Mouse (Mus musculus) heart, embryonic 15.5 days (tissue): ENCODE data around the gene Chrnb2. TPM values are rescaled to one million over a fixed set of nuclear protein-coding genes. Genes with fewer than 3 reads are reported as not detected.
"Not testable (repeated sequence)": the region's sequence is repeated elsewhere in the genome, so short reads cannot be mapped to it uniquely, and the experiment has no call there.

Experiments used
- ATAC-seq: fragments of 200-750 bp; cut with Nextera tagmentation; replicated peaks from 2 replicates; pipeline ENCODE4 v1.8.0; 2017; ENCODE audit warnings: low read depth, moderate TSS enrichment; ENCODE audit not compliant: insufficient number of reproducible peaks, insufficient read depth, low FRiP score
- H3K27ac ChIP-seq: fragments of 300-500 bp; sonication (generic); 2 replicates; pipeline ENCODE4 v1.5.1; 2015; ENCODE audit warnings: mild to moderate bottlenecking, inconsistent platforms
- H3K27me3 ChIP-seq: fragments of 300-500 bp; sonication (generic); 2 replicates; pipeline ENCODE4 v1.6.1; 2015; ENCODE audit warnings: inconsistent platforms
- H3K36me3 ChIP-seq: fragments of 300-500 bp; sonication (generic); 2 replicates; pipeline ENCODE4 v1.6.1; 2015; ENCODE audit warnings: mild to moderate bottlenecking, inconsistent platforms
- H3K4me1 ChIP-seq: fragments of 300-500 bp; sonication (generic); replicated peaks from 2 replicates; pipeline ENCODE4 v1.6.1; 2015; ENCODE audit warnings: inconsistent platforms
- H3K4me2 ChIP-seq: fragments of 300-500 bp; sonication (generic); 2 replicates; pipeline ENCODE4 v1.6.1; 2015; ENCODE audit warnings: inconsistent platforms, mild to moderate bottlenecking, moderate library complexity
- H3K4me3 ChIP-seq: fragments of 300-500 bp; sonication (generic); 2 replicates; pipeline ENCODE4 v1.5.1; 2015; ENCODE audit warnings: mild to moderate bottlenecking, inconsistent platforms
- H3K9ac ChIP-seq: fragments of 300-500 bp; sonication (generic); 2 replicates; pipeline ENCODE4 v1.6.1; 2015; ENCODE audit warnings: mild to moderate bottlenecking, inconsistent platforms
- H3K9me3 ChIP-seq: fragments of 300-500 bp; sonication (generic); replicated peaks from 2 replicates; pipeline ENCODE4 v1.6.1; 2016; ENCODE audit warnings: inconsistent platforms
- WGBS: fragments of 180-500 bp; shearing (Covaris S2); methylation state at CpG from one replicate; pipeline ENCODE4 v1.1.7; 2015; ENCODE audit warnings: mixed read lengths; 5-methylcytosine and 5-hydroxymethylcytosine counted together
- polyA plus RNA-seq: library from polyadenylated mRNA; unstranded; fragments of >200 nt; fragmentation: Nextera tagmentation; extraction: Ambion mirVana; gene quantifications from 2 replicates; pipeline ENCODE4 v1.2.1, GENCODE M21; 2015

Gene Chrnb2
- polyA plus RNA-seq, 1 experiment from 2014 or later = 0.18 TPM

DNA sequence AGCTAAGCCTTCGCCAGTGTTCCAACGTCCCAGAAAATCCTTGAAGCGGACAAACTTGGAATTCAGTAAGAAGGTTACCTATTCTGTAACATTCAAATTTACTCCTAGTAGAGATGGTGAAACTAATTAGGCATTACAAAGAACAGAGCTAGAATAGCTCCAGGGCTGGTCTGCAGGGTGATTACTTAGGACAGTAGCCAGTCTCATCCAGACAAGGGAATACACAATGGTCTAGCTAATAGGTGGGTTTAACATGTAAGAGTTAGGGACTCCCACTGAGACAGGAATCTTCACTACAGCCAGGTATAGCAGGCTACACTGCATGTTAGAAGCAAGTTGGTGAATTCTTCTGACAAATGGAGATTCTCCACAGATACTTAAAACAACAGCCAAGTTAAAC lies 35.6 kb upstream of the Chrnb2 start:
- not testable (repeated sequence) for H3K27ac ChIP-seq, H3K9ac ChIP-seq, H3K36me3 ChIP-seq, H3K4me2 ChIP-seq, H3K27me3 ChIP-seq, ATAC-seq, H3K4me1 ChIP-seq, H3K4me3 ChIP-seq, H3K9me3 ChIP-seq
- 52% methylated on average over 3 of the region's 3 CpGs for WGBS

DNA sequence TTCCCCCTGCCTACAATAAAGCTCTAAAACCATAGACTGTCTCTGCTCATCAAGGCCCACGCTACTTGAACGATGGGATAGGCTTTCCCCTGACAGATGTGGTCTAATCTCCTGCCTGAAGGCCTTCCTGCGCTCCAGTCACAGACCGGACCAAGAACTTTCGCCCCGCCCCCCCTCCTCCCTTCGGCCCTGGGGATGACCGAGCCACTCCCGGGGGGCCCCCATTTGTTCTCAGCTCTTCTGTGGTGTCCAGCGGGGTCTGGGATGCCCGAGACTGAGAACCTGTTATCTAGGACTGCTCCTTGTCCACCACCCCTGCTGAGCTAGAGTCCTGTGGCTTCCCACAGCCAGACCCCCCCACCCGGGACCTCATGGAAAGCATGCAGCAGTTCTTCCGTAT lies 35.0 kb upstream of the Chrnb2 start:
- H3K4me2 ChIP-seq = peak overlapping the region; percentile 57
- WGBS = 7% methylated on average over 13 of the region's 13 CpGs
- H3K4me3 ChIP-seq = peak overlapping the region; percentile 31
- no peak for ATAC-seq
- H3K4me1 ChIP-seq = peaks cover 4% of the 10 kb centered on the region
- H3K9ac ChIP-seq = no peak overlapping the region
- no peaks in the 10 kb centered on the region for H3K27me3 ChIP-seq
- H3K9me3 ChIP-seq = no peaks in the 10 kb centered on the region
- no peaks in the 10 kb centered on the region for H3K36me3 ChIP-seq
- H3K27ac ChIP-seq = no peak overlapping the region

DNA sequence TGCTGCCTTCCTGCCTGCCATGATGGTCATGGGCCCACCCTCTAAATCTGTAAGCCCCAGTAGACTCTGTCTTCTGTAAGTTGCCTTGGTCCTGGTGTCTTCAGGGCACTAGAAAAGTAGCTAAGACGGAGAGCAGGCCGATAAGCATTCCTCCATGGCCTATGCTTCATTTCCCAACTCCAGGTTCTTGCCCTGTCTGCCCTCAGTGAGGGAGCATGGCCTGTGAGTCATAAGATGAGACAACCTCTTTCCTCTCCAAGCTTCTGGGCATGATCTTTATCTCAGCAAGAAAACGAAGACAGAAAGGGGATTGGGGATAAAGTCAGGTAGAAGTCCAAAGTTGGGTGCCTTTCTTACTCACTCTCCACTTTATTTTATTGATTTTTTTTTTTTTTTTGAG lies 34.1 kb upstream of the Chrnb2 start:
- Histone ChIP-seq H3K9ac (no peak overlapping the region), H3K4me2 (no peak overlapping the region), H3K36me3 (no peaks in the 10 kb centered on the region), H3K27ac (no peak overlapping the region), H3K4me1 (peaks cover 4% of the 10 kb centered on the region), H3K9me3 (no peaks in the 10 kb centered on the region), H3K27me3 (no peaks in the 10 kb centered on the region), H3K4me3 (no peak overlapping the region)
- WGBS = 79% methylated on average over 3 of the region's 3 CpGs
- ATAC-seq = no peak

DNA sequence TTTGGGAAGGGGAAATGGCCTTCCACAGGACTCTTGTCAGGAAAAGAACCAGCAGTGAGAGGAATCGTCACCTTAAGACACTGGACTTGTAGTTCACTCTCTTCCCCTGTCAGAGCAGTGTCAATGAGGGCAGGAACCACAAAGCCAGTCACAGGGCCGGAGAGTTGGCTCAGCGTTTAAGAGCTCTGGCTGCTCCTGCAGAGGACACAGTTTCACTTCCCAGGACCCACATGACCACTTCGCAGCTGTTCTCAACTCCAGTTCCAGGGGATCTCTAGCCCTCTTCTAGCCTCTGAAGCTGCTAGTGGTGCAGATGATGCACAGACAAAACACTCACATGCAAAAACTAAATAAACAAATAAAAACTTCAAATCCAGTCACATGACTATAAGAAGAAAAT lies 31.9 kb upstream of the Chrnb2 start:
- no peak overlapping the region for H3K9ac ChIP-seq
- no peaks in the 10 kb centered on the region for H3K27me3 ChIP-seq
- WGBS = 33% methylated on average over 4 of the region's 4 CpGs
- H3K4me1 ChIP-seq = peaks cover 4% of the 10 kb centered on the region
- H3K4me3 ChIP-seq = no peak overlapping the region
- H3K4me2 ChIP-seq = no peak overlapping the region
- ATAC-seq = no peak
- H3K27ac ChIP-seq = no peak overlapping the region
- no peaks in the 10 kb centered on the region for H3K36me3 ChIP-seq
- H3K9me3 ChIP-seq = no peaks in the 10 kb centered on the region

DNA sequence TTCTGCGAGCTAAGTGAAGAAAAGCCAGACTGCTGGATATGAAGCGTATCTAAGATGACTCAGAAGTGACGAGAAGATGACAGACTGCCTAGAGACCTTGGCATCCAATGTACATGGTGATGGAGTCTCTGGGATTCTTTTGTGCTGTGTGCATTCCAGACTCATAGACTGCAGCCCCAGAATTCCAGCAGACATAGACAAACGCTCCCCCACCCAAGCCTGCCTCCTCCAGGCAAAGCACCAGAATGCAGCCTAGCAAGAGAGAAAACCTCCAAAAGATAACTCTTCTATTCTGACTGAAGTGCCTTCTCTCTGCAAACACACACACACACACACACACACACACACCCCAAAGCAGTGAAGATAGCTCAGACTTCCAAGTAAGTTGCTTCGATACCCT lies 31.3 kb upstream of the Chrnb2 start:
- no peak overlapping the region for H3K9ac ChIP-seq
- no peaks in the 10 kb centered on the region for H3K36me3 ChIP-seq
- no peak overlapping the region for H3K4me3 ChIP-seq
- H3K4me1 ChIP-seq = peaks cover 4% of the 10 kb centered on the region
- H3K27me3 ChIP-seq = no peaks in the 10 kb centered on the region
- ATAC-seq = no peak
- no peak overlapping the region for H3K4me2 ChIP-seq
- 58% methylated on average over 5 of the region's 5 CpGs for WGBS
- H3K9me3 ChIP-seq = no peaks in the 10 kb centered on the region
- no peak overlapping the region for H3K27ac ChIP-seq

DNA sequence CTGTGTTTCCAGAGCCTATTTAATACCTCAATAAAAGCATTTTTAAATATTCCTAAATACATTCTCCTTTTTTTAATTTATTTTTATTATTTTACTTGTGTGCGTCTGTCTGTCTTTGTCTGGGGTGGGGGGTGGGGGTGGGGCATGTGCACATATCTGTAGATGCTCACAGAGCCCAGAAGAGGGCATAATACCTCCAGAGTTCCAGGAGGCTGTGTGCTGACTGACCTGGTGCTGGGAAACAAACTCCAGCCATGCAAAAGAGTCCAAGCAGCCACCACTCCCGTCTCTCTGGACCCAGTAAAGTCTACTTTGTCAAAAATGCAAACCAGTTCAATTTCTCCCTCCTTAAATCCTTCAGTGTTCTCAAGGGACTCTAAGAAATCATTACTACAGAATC lies 30.2 kb upstream of the Chrnb2 start:
- no peak overlapping the region for H3K4me2 ChIP-seq
- no peak overlapping the region for H3K4me3 ChIP-seq
- no peak for ATAC-seq
- peaks cover 3% of the 10 kb centered on the region for H3K4me1 ChIP-seq
- no peaks in the 10 kb centered on the region for H3K27me3 ChIP-seq
- H3K9me3 ChIP-seq = no peaks in the 10 kb centered on the region
- 60% methylated on average over 2 of the region's 2 CpGs for WGBS
- no peak overlapping the region for H3K27ac ChIP-seq
- no peaks in the 10 kb centered on the region for H3K36me3 ChIP-seq
- H3K9ac ChIP-seq = no peak overlapping the region

DNA sequence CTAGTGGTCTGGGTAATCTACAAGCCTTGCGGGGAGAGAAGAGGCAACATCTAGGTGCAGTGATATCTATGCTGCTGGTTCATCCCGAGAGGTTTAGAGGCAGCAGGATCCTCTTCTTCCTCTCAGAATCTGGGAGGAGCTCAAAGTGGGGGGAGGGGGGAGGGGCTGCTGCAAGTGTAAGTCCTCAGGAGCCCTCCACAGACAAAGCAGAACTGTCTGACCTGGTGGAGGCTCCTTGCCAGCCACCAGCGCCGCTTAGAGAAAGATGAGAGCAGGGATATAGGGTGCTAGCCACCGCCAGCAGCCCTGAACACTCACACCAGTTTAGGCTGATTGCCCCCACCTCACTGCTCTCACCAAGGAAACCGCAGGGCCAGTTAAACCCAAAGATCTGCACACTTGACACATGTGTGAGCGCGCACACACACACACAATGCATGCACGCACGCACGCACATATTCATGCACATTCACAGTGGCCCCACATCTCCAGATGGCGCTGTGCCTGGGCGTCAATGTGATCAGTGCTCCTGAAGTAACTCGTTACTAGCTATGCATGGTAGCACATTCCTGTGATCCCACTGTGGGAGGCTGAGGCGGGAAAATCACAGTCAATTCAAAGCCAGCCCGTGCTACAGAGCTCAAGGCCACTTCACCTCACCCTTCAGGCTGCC lies 24.4 kb upstream of the Chrnb2 start:
- peaks cover 8% of the 10 kb centered on the region for H3K27me3 ChIP-seq
- H3K9me3 ChIP-seq = no peaks in the 10 kb centered on the region
- H3K27ac ChIP-seq = no peak overlapping the region
- peaks cover 6% of the 10 kb centered on the region for H3K4me1 ChIP-seq
- H3K4me3 ChIP-seq = no peak overlapping the region
- no peak for ATAC-seq
- no peak overlapping the region for H3K4me2 ChIP-seq
- H3K9ac ChIP-seq = no peak overlapping the region
- H3K36me3 ChIP-seq = peaks cover 1% of the 10 kb centered on the region; the same call in 1 of the 2 replicates
- 67% methylated on average over 16 of the region's 16 CpGs for WGBS

DNA sequence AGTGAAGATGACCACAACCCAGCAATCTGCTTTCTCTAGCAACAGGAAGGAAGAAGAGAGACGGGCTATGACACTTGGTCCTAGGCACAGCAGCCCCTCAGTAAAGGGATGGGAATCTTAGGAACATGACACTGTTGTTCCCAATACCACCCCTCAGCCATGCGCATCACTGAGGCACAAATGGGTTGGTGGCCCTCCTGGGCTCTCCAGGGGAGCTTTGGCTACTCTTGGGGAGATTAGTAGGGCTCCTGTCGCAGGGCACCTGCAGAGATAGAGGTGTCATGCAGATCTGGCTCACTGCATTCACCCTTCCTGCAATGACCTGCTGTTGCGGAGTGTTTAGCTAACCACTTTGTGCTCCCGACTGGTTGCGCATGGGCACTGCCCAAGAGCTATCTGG lies 21.8 kb upstream of the Chrnb2 start:
- no peak for ATAC-seq
- WGBS = 65% methylated on average over 6 of the region's 6 CpGs
- H3K9me3 ChIP-seq = no peaks in the 10 kb centered on the region
- no peak overlapping the region for H3K9ac ChIP-seq
- H3K36me3 ChIP-seq = peaks cover 27% of the 10 kb centered on the region
- peaks cover 6% of the 10 kb centered on the region for H3K4me1 ChIP-seq
- no peak overlapping the region for H3K27ac ChIP-seq
- no peak overlapping the region for H3K4me2 ChIP-seq
- peaks cover 8% of the 10 kb centered on the region for H3K27me3 ChIP-seq
- H3K4me3 ChIP-seq = no peak overlapping the region

DNA sequence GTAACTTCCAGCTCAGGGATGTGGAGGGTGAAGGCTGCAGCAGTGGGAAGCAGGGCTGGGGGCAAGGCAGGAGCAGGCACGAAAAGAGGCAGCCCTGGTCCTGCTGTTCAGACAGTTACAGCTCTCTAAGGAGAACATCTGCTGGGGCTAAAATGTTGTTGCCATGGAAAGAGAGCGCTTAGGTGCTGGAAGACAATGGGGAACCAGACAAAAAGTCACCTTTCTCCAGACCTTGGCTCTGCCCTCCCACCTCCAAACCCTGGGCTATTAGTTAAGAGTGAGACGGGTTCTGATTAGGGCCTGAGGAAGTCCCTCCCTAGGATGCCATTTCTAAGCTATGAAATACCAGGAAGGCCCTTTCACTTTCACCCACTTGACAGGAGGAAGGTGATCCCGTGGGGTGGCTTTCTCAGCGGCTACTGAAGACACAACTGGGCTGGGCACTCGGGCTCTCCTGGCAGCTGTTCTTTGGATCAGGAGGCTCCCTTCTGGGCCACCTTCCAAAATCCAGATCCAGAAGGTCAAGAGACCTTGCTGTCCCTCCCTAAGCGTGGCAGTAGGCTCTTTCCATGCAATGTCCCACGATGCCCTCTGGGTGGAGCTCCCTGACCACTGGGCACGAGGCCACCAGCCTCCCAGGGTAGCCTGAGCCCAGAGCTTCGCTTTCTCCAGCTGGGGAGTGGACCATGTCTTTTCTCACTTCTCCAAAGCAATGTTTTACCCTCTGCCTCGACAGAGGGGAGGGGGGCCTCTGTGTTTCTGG lies 20.7 kb upstream of the Chrnb2 start:
- Histone ChIP-seq H3K27ac (peak overlapping the region; percentile 2; the same call in 1 of the 2 replicates), H3K27me3 (peaks cover 8% of the 10 kb centered on the region), H3K4me1 (peaks cover 6% of the 10 kb centered on the region), H3K9me3 (no peaks in the 10 kb centered on the region), H3K36me3 (peaks cover 38% of the 10 kb centered on the region), H3K4me2 (peak overlapping the region; percentile 57), H3K9ac (peak overlapping the region; percentile 36; the same call in 1 of the 2 replicates), H3K4me3 (peak overlapping the region; percentile 31)
- peak; percentile 73; the same call in 1 of the 2 replicates for ATAC-seq
- 13% methylated on average over 11 of the region's 11 CpGs for WGBS

DNA sequence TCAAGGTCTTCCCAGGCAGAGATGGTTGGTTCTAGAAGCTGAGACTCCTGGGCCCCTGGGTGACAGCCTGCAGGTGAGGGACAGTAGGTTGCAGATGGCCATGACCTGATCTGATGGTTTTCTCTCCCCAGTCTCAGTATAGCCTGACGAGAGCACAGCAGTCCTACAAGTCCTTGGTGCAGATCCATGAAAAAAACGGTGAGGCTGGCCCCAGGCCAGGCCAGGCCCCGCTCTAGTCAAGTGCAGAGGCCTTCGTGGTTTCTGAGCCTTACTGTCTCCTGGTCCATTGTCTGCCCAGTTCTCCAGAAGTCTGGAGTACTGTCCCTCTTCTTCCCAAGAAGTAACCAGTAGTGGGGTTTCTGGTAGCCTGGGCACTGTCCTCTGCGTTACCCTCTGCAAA lies 17.2 kb upstream of the Chrnb2 start:
- 67% methylated on average over 5 of the region's 5 CpGs for WGBS
- no peaks in the 10 kb centered on the region for H3K9me3 ChIP-seq
- H3K36me3 ChIP-seq = peaks cover 71% of the 10 kb centered on the region
- no peaks in the 10 kb centered on the region; the same call in 1 of the 2 replicates for H3K27me3 ChIP-seq
- no peak for ATAC-seq
- no peak overlapping the region for H3K4me3 ChIP-seq
- H3K4me1 ChIP-seq = peaks cover 6% of the 10 kb centered on the region
- H3K4me2 ChIP-seq = no peak overlapping the region
- H3K27ac ChIP-seq = no peak overlapping the region
- no peak overlapping the region for H3K9ac ChIP-seq

DNA sequence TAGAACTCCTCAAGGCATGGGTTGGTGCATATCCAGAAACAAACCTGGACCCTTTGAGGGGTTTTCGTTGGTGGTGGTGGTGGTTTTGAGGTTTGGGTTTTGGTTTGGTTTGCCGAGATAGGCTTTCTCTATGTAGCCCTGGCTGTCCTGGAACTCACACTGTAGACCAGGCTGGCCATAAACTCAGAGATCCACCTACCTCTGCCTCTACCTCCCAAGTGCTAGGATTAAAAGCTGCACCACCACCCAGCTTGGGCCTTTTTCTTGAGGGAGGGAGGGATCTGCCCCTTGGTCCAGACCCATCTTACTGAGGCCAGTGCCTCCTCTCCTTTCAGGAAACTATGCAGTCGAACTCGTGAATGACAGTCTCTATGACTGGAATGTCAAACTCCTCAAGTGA lies 15.7 kb upstream of the Chrnb2 start:
- no peak overlapping the region for H3K9ac ChIP-seq
- ATAC-seq = no peak
- H3K27me3 ChIP-seq = no peaks in the 10 kb centered on the region
- H3K9me3 ChIP-seq = no peaks in the 10 kb centered on the region
- H3K27ac ChIP-seq = no peak overlapping the region
- H3K36me3 ChIP-seq = peaks cover 79% of the 10 kb centered on the region
- H3K4me2 ChIP-seq = no peak overlapping the region
- peaks cover 11% of the 10 kb centered on the region for H3K4me1 ChIP-seq
- no peak overlapping the region for H3K4me3 ChIP-seq
- WGBS = 71% methylated on average over 4 of the region's 4 CpGs

DNA sequence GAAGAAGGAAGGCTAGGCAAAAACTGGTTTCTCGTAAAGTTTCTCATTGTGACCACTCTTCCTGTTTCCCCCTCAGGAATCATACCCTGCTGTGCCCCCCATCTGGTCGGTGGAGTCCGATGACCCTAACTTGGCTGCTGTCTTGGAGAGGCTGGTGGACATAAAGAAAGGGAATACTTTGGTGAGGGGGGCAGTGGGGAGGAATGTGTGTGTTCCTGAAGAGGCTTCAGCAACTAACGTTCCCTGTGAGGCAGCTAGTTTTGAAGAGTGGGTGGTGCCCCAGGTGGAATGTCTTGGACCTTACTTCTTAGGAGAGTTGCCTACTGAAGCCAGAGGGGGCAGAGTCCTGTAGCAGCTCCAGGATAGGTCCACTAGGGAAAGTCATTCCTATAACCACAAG lies 11.6 kb upstream of the Chrnb2 start:
- no peak overlapping the region for H3K9ac ChIP-seq
- H3K27me3 ChIP-seq = no peaks in the 10 kb centered on the region
- H3K4me3 ChIP-seq = no peak overlapping the region
- ATAC-seq = no peak
- H3K4me2 ChIP-seq = peak overlapping the region; percentile 87; the same call in 1 of the 2 replicates
- H3K27ac ChIP-seq = no peak overlapping the region
- peaks cover 31% of the 10 kb centered on the region for H3K4me1 ChIP-seq
- no peaks in the 10 kb centered on the region for H3K9me3 ChIP-seq
- peaks cover 49% of the 10 kb centered on the region for H3K36me3 ChIP-seq
- WGBS = 80% methylated on average over 4 of the region's 4 CpGs
